Mouse (Mus musculus) liver, embryonic 14 days (tissue): Measurements from ENCODE around the gene 2310022B05Rik. TPM values are rescaled to one million over a fixed set of nuclear protein-coding genes. Genes with fewer than 3 reads are reported as not detected.

Source experiments
- polyA plus RNA-seq: library from polyadenylated mRNA; depleted of rRNA; stranded (reverse); fragments of >200 nt; gene quantifications from 2 replicates; pipeline ENCODE4 v1.2.3, GENCODE M21; 2012; rRNA removed

Gene 2310022B05Rik
- polyA plus RNA-seq, result 7.4 and 8.9 TPM in 2 replicates

DNA sequence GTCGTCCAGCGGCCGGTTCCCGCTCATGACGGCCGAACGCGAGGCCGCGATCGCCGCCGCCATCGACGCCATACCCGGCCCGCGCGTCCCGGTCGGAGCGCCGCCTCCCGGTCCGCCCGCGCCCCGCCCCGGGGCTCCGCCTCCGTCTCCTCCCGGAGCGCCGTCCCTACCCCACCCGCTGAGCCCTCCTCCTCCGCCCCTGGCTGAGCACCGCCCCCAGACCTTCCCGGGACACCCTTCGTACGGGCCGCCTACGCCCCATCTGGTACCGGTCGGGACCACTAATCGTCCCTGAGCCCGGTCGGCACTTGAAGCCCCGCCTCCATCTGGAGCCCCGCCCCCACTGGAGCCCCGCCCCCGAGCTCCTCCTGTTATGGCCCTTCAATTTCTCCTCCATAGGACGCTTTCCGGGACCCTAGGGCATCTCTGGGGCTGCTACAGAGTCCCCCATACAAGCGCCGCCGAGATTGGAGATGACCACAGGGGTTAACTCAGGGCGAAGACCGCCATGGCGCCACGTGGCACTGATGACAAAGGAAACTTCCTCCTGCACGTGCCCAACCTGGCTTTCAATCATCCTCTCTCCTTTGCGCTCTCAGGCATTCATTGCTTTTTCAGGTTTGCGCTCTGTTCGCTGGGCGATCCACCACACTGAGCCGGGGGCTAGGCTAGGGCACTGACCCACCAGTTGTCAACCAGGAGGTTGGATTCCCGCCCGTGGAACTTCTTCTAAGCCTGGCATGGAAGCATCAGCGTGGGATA is at the start of gene 2310022B05Rik:
Gene 2310022B05Rik (minus strand): TSS at position 258 of the 762 bp plus-strand sequence.

Other genes starting within 250 kb of the 2310022B05Rik start
- 0.15 TPM in 2 replicates for gene Pgbd5, start 223.7 kb downstream of the 2310022B05Rik start, polyA plus RNA-seq
- 9.2 and 10.3 TPM in 2 replicates for gene Cog2, start 142.6 kb downstream of the 2310022B05Rik start, polyA plus RNA-seq
- 57.7 and 62.4 TPM in 2 replicates for gene Agt, start 93.7 kb downstream of the 2310022B05Rik start, polyA plus RNA-seq
- gene Capn9, start 87.3 kb downstream of the 2310022B05Rik start, polyA plus RNA-seq, result not detected in 2 replicates
- gene Ttc13, start 58.6 kb upstream of the 2310022B05Rik start, polyA plus RNA-seq, result 9.2 and 11.2 TPM in 2 replicates
- 5.1 and 6.4 TPM in 2 replicates for gene Arv1, start 58.8 kb upstream of the 2310022B05Rik start, polyA plus RNA-seq
- gene Fam89a, start 88.5 kb upstream of the 2310022B05Rik start, polyA plus RNA-seq, result 1.5 and 1.9 TPM in 2 replicates
- 0.03 TPM in 2 replicates for gene Trim67, start 129.7 kb upstream of the 2310022B05Rik start, polyA plus RNA-seq
- 30.2 and 38.3 TPM in 2 replicates for gene Gnpat, start 199.7 kb upstream of the 2310022B05Rik start, polyA plus RNA-seq
- gene 2810004N23Rik, start 199.8 kb upstream of the 2310022B05Rik start, polyA plus RNA-seq, result 14.1 and 16.1 TPM in 2 replicates
- 3.3 and 4.1 TPM in 2 replicates for gene Exoc8, start 234.3 kb upstream of the 2310022B05Rik start, polyA plus RNA-seq
- 7.0 and 7.7 TPM in 2 replicates for gene Sprtn, start 234.5 kb upstream of the 2310022B05Rik start, polyA plus RNA-seq